Mouse (Mus musculus) stomach, embryonic 14.5 days (tissue): Measurements from ENCODE around the gene Armc7. TPM values are rescaled to one million over a fixed set of nuclear protein-coding genes. Genes with fewer than 3 reads are reported as not detected.
"Not testable (repeated sequence)": the region's sequence is repeated elsewhere in the genome, so short reads cannot be mapped to it uniquely, and the experiment has no call there.

ENCODE experiments used
- ATAC-seq: fragments of 200-750 bp; cut with Nextera tagmentation; 2 replicates; pipeline ENCODE4 v1.8.0; 2017; ENCODE audit warnings: low read depth, moderate TSS enrichment; ENCODE audit not compliant: insufficient number of reproducible peaks, insufficient read depth, low FRiP score
- H3K27ac ChIP-seq: fragments of 300-500 bp; sonication (generic); 2 replicates; pipeline ENCODE4 v1.5.1; 2014; ENCODE audit warnings: mild to moderate bottlenecking, low read length, moderate library complexity, mixed read lengths
- H3K27me3 ChIP-seq: fragments of 300-500 bp; sonication (generic); 2 replicates; pipeline ENCODE4 v1.6.1; 2014; ENCODE audit warnings: low read length, control low read depth, mixed read lengths; ENCODE audit not compliant: control insufficient read depth, insufficient read depth
- H3K36me3 ChIP-seq: fragments of 300-500 bp; sonication (generic); 2 replicates; pipeline ENCODE4 v1.6.1; 2014; ENCODE audit warnings: mild to moderate bottlenecking, control low read depth, low read length, moderate library complexity, mixed read lengths; ENCODE audit not compliant: control insufficient read depth, insufficient read depth
- H3K4me1 ChIP-seq: fragments of 300-500 bp; sonication (generic); 2 replicates; pipeline ENCODE4 v1.6.1; 2014; ENCODE audit warnings: low read length, control low read depth, mixed read lengths; ENCODE audit not compliant: control insufficient read depth, insufficient read depth
- H3K4me2 ChIP-seq: fragments of 300-500 bp; sonication (generic); replicated peaks from 2 replicates; pipeline ENCODE4 v1.6.1; 2014; ENCODE audit warnings: low read depth, low read length, control low read depth
- H3K4me3 ChIP-seq: fragments of 300-500 bp; sonication (generic); 2 replicates; pipeline ENCODE4 v1.5.1; 2014; ENCODE audit warnings: low read depth, low read length, control low read depth
- H3K9ac ChIP-seq: fragments of 300-500 bp; sonication (generic); replicated peaks from 2 replicates; pipeline ENCODE4 v1.6.1; 2014; ENCODE audit warnings: low read depth, mild to moderate bottlenecking, control low read depth, low read length, moderate library complexity, mixed read lengths
- H3K9me3 ChIP-seq: fragments of 300-500 bp; sonication (generic); 2 replicates; pipeline ENCODE4 v1.6.1; 2016; ENCODE audit warnings: low read depth, low read length, control low read depth; ENCODE audit not compliant: control insufficient read depth
- WGBS: fragments of 180-500 bp; shearing (Covaris S2); extraction: QIAGEN DNeasy Blood & Tissue Kit; methylation state at CpG from one replicate; pipeline ENCODE4 v1.1.7; 2014; 5-methylcytosine and 5-hydroxymethylcytosine counted together
- polyA plus RNA-seq: library from polyadenylated mRNA; unstranded; fragments of >200 nt; fragmentation: Nextera tagmentation; extraction: Ambion mirVana; gene quantifications from 2 replicates; pipeline ENCODE4 v1.2.1, GENCODE M21; 2014

The Armc7 gene
- polyA plus RNA-seq, 1 experiment from 2014 or later, result 8.0 TPM

DNA sequence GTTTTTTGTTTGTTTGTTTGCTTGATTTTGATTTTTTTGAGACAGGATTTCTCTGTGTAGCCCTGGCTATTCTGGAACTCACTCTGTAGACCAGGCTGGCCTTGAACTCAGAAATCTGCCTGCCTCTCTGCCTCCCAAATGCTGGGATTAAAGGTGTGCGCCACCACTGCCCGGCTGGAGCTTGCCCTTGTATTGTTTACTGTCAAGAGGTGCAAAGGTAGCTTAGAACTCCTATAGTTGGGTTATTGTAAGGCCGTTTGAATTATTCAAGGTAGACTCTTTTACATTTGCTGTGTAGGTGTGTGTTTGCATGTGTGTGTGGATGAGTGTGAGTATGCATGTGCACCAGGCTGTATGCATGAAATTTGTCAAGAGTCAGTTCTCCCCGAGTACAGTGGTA is 1.2 kb downstream of the Armc7 start:
- H3K27me3 ChIP-seq, H3K9ac ChIP-seq, H3K36me3 ChIP-seq, ATAC-seq, H3K9me3 ChIP-seq, H3K27ac ChIP-seq: not testable (repeated sequence)
- H3K4me3 ChIP-seq, result peak overlapping the region; percentile 87; the same call in 1 of the 2 replicates
- 78% methylated on average over 4 of the region's 4 CpGs for WGBS
- H3K4me1 ChIP-seq, result peaks cover 24% of the 10 kb centered on the region
- peak overlapping the region; percentile 72 for H3K4me2 ChIP-seq

DNA sequence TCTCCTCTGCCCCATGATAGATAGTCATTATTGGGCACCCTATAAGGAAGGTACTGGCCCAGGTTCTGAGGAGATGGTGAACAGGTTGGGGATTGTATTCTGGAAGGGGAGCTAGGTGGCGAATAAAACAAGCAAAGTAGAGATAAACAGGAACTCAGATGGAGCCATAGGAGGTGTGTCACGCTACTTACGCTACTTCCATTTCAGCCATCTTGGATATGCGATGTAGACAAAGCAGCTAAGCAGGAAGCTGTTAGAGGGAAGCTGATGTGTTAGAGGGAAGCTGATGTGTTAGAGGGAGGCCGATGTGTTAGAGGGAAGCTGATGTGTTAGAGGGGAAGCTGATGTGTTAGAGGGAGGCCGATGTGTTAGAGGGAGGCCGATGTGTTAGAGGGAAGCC is 1.9 kb downstream of the Armc7 start:
- not testable (repeated sequence) for H3K27ac ChIP-seq, H3K9me3 ChIP-seq, H3K36me3 ChIP-seq, H3K4me2 ChIP-seq, H3K27me3 ChIP-seq, H3K9ac ChIP-seq, ATAC-seq, H3K4me3 ChIP-seq
- 79% methylated on average over 7 of the region's 7 CpGs for WGBS
- H3K4me1 ChIP-seq, result peaks cover 24% of the 10 kb centered on the region

DNA sequence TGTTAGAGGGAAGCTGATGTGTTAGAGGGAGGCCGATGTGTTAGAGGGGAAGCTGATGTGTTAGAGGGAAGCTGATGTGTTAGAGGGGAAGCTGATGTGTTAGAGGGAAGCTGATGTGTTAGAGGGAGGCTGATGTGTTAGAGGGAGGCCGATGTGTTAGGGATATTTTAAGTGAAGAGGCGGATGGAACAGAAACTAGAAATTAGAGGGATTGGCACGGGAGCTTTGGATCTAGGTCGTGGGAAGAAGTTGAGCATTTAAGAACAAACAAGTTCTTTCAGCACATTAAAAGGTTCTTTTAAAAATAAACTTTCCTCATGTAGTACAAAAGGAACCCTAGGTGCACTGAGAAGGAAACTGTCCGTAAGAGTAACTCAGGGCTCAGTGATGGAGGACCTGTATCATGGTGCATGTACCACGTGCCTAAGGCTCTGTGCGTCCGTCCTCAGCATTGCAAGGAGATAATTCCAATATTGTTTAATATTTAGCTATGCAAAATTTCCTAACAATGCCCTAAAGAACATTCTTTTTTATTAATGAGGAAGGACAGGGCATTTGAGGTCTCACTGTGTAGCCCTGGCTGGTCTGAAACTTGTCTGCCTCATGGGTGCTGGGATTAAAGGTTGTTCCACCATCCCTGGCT is 3.0 kb downstream of the Armc7 start:
- H3K9ac ChIP-seq, result no peak overlapping the region
- no peak overlapping the region for H3K4me2 ChIP-seq
- no peak for ATAC-seq
- peaks cover 22% of the 10 kb centered on the region for H3K4me1 ChIP-seq
- H3K4me3 ChIP-seq, result no peak overlapping the region
- H3K27me3 ChIP-seq, result no peaks in the 10 kb centered on the region
- H3K36me3 ChIP-seq, result no peaks in the 10 kb centered on the region
- no peaks in the 10 kb centered on the region for H3K9me3 ChIP-seq
- 83% methylated on average over 9 of the region's 9 CpGs for WGBS
- no peak overlapping the region for H3K27ac ChIP-seq

DNA sequence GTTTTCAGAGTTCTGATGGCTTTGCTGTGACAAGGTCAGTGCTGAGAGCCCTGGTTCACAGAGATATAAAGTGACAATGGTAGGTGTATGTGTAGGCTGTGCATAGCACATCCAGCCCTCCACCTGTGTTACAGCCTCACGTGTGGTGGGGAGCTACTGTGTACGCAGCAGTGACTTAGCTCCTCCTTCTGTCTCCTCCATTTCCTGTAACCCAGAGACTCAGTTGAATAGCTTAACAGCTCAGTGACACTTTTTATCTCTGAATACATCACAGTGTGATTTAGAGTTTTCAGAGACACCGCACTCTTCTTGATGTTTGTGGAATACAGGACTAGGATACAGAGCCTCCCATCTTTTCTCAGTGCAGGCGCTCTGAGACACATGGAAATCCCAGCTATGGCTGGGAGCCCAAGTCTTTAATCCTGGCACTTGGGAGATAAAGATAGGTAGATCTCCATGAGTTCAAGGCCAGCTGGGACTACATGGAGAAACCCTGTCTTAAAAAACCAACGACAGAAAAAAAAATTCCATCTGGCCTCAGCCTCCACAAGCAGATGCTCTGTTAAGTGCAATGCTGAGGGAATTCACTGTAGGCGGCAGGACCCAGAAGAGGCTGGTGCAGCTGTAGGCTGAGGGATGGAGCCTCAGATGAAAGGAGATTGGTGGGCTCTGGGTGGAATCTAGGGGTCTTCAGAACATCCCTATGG is 6.2 kb downstream of the Armc7 start:
- no peak overlapping the region for H3K27ac ChIP-seq
- H3K27me3 ChIP-seq, result no peaks in the 10 kb centered on the region
- no peak for ATAC-seq
- H3K4me2 ChIP-seq, result no peak overlapping the region
- H3K36me3 ChIP-seq, result no peaks in the 10 kb centered on the region
- H3K4me1 ChIP-seq, result peaks cover 2% of the 10 kb centered on the region; the same call in 1 of the 2 replicates
- no peak overlapping the region for H3K9ac ChIP-seq
- no peaks in the 10 kb centered on the region for H3K9me3 ChIP-seq
- H3K4me3 ChIP-seq, result no peak overlapping the region
- 79% methylated on average over 6 of the region's 6 CpGs for WGBS

DNA sequence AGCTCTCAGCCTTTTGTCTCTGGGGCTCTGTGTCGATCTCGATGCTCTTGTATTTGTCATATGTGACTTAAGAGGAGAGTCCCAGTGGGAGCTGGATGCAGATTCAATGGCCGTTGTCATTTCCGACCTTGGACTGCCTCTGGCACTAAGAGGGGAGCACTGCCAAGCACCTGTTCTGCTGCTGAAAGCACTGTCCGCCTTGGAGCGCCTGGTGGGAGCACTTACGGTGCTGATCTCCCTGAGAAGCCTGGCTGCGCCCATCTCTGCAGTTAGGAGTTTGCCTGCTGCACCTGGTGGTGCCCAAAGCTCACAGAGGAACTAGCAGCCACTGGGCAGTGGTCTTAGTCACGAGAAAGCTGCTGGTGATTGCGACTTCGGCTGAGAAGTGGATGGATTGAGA is 7.8 kb downstream of the Armc7 start:
- H3K36me3 ChIP-seq, result no peaks in the 10 kb centered on the region
- H3K9ac ChIP-seq, result no peak overlapping the region
- no peak for ATAC-seq
- H3K4me2 ChIP-seq, result no peak overlapping the region
- H3K4me3 ChIP-seq, result no peak overlapping the region
- no peaks in the 10 kb centered on the region for H3K4me1 ChIP-seq
- WGBS, result 75% methylated on average over 11 of the region's 11 CpGs
- no peaks in the 10 kb centered on the region for H3K27me3 ChIP-seq
- H3K27ac ChIP-seq, result no peak overlapping the region
- no peaks in the 10 kb centered on the region for H3K9me3 ChIP-seq

DNA sequence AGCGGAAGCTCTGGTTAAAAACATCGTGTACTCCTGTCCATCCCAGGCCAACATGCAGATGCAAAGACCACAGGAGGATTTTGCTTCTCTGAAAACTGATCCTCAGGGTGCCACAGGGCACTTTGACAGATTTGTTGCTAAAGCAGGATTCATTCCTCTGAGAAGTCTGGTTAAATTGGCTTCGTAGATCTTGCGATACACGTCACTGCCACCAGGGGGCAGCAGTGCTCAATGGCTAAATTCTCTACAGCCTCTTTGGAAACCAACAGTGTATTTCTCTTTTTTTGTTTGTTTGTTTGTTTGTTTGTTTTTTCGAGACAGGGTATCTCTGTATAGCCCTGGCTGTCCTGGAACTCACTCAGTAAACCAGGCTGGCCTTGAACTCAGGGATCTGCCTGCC is 8.3 kb downstream of the Armc7 start:
- H3K9ac ChIP-seq, result no peak overlapping the region
- no peak overlapping the region for H3K4me2 ChIP-seq
- H3K27ac ChIP-seq, result no peak overlapping the region
- no peaks in the 10 kb centered on the region for H3K4me1 ChIP-seq
- no peak overlapping the region for H3K4me3 ChIP-seq
- H3K36me3 ChIP-seq, result no peaks in the 10 kb centered on the region
- no peaks in the 10 kb centered on the region for H3K9me3 ChIP-seq
- H3K27me3 ChIP-seq, result no peaks in the 10 kb centered on the region
- WGBS, result 18% methylated on average over 6 of the region's 6 CpGs
- ATAC-seq, result no peak

DNA sequence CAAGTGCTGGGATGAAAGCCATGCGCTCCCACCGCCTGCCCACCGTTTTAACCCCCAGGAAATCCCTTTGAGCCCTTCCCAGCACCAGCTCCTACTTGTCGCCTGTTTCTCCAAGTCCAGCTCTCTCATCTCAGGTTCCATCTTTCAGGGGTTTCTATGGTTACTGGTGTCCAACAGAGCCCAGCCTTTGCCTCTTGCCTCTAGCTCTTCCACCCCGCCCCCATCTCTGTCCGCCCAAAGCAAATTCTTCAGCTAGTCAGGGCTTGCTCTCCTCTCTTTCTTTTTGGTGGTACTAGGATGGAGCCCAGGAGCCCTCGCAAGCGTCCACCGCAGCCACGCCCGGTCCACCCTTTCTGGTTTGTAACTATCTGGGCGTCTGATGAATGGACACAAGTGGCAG is 9.7 kb downstream of the Armc7 start:
- no peaks in the 10 kb centered on the region for H3K9me3 ChIP-seq
- WGBS, result 44% methylated on average over 12 of the region's 12 CpGs
- H3K4me1 ChIP-seq, result no peaks in the 10 kb centered on the region
- H3K9ac ChIP-seq, result no peak overlapping the region
- no peaks in the 10 kb centered on the region for H3K27me3 ChIP-seq
- ATAC-seq, result no peak
- peak overlapping the region; percentile 6; the same call in 1 of the 2 replicates for H3K27ac ChIP-seq
- no peak overlapping the region for H3K4me3 ChIP-seq
- H3K4me2 ChIP-seq, result no peak overlapping the region
- peaks cover 8% of the 10 kb centered on the region; the same call in 1 of the 2 replicates for H3K36me3 ChIP-seq

DNA sequence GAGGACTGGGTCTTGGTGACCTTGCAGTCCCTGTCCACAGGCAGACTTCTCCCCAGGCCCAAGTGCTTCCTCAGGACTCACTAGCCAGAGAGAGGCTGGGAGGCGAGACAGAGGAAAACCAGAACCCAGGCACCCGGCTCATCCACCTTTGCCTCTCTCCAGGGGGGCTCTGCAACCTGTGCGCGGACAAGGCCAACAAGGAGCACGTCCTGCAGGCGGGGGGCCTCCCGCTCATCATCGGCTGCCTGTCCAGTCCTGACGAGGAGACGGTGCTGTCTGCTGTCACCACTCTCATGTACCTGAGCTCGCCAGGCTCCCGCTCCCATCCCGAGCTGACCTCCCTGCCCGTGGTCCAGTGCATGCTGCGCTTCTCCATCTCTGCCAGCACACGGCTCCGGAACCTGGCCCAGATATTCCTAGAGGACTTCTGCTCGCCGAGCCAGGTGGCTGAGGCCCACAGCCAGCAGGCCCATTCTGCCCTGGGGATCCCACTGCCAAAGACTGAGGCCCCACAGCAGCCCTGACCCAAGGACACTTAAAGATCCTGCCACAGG is 13.2 kb downstream of the Armc7 start:
- peaks cover 8% of the 10 kb centered on the region; the same call in 1 of the 2 replicates for H3K36me3 ChIP-seq
- H3K9me3 ChIP-seq, result no peaks in the 10 kb centered on the region
- no peak overlapping the region for H3K4me2 ChIP-seq
- no peaks in the 10 kb centered on the region for H3K27me3 ChIP-seq
- no peak overlapping the region for H3K27ac ChIP-seq
- H3K4me1 ChIP-seq, result peaks cover 15% of the 10 kb centered on the region
- H3K4me3 ChIP-seq, result no peak overlapping the region
- no peak overlapping the region for H3K9ac ChIP-seq
- 88% methylated on average over 19 of the region's 19 CpGs for WGBS
- ATAC-seq, result no peak
